ENCODE assay signal across 8 mouse cellular contexts in genomic region chr11:59808170-59808960, GRCm38 (mm10). TPM values are rescaled to one million over a fixed set of nuclear protein-coding genes. Genes with fewer than 3 reads are reported as not detected.
DNase-seq lines count a peak whose midpoint lies in the region; ATAC-seq and TF ChIP-seq lines count a peak whose summit lies in the region.

No protein-coding gene starts in this region.

- H3K4me2 ChIP-seq in lung, embryonic 14.5 days = peak overlapping the region; percentile 91
- peak overlapping the region; percentile 48 for H3K4me2 ChIP-seq in embryonic facial prominence, embryonic 11.5 days (ENCODE audit: low read depth, low read length)
- peak overlapping the region; percentile 96 for H3K4me2 ChIP-seq in intestine, embryonic 14.5 days (ENCODE audit: low read length)
- H3K4me2 ChIP-seq in neural tube, embryonic 14.5 days (ENCODE audit: low read depth, low read length) = peak overlapping the region; percentile 75

- H3K36me3 ChIP-seq in lung, embryonic 14.5 days (ENCODE audit: insufficient read depth) = peaks cover 37% of the 10 kb centered on the region
- no peaks in the 10 kb centered on the region; the same call in none of the 2 replicates for H3K36me3 ChIP-seq in embryonic facial prominence, embryonic 11.5 days (replicated peaks; ENCODE audit: control insufficient read depth, insufficient read depth, low read depth, low read length)
- peaks cover 46% of the 10 kb centered on the region for H3K36me3 ChIP-seq in intestine, embryonic 14.5 days (ENCODE audit: control insufficient read depth, insufficient read depth, low read length)
- H3K36me3 ChIP-seq in neural tube, embryonic 14.5 days (ENCODE audit: control insufficient read depth, insufficient read depth, low read length) = peaks cover 14% of the 10 kb centered on the region; the same call in 1 of the 2 replicates

- H3K4me1 ChIP-seq in lung, embryonic 14.5 days (ENCODE audit: insufficient read depth) = peaks cover 7% of the 10 kb centered on the region; the same call in 1 of the 2 replicates
- 0 out of 2 replicates have a peak, but pooled peaks cover 3% of the 10 kb centered on the region for H3K4me1 ChIP-seq in embryonic facial prominence, embryonic 11.5 days (ENCODE audit: control insufficient read depth, insufficient read depth, low read length)
- peaks cover 7% of the 10 kb centered on the region for H3K4me1 ChIP-seq in intestine, embryonic 14.5 days (replicated peaks; ENCODE audit: control insufficient read depth, insufficient read depth, low read length)
- H3K4me1 ChIP-seq in neural tube, embryonic 14.5 days (ENCODE audit: control insufficient read depth, insufficient read depth, low read length) = peaks cover 9% of the 10 kb centered on the region

- no peak for ATAC-seq in lung, embryonic 14.5 days (ENCODE audit: insufficient read depth)
- no peak for ATAC-seq in embryonic facial prominence, embryonic 11.5 days (replicated peaks; ENCODE audit: insufficient number of reproducible peaks, low FRiP score, low TSS enrichment, low read depth)
- no peak for ATAC-seq in intestine, embryonic 14.5 days (replicated peaks; ENCODE audit: low FRiP score, low TSS enrichment, low read depth)
- ATAC-seq in neural tube, embryonic 14.5 days (ENCODE audit: low read depth) = no peak

- H3K4me3 ChIP-seq in lung, embryonic 14.5 days (ENCODE audit: low read depth, low read length) = peak overlapping the region; percentile 78
- peak overlapping the region; percentile 75 for H3K4me3 ChIP-seq in embryonic facial prominence, embryonic 11.5 days (ENCODE audit: low read depth, low read length)
- peak overlapping the region; percentile 91 for H3K4me3 ChIP-seq in intestine, embryonic 14.5 days (ENCODE audit: low read depth, low read length)
- H3K4me3 ChIP-seq in neural tube, embryonic 14.5 days (ENCODE audit: low read depth, low read length) = peak overlapping the region; percentile 59

- peak; percentile 19; the same call in 1 of the 2 replicates for TF ChIP-seq CTCF in lung, embryonic 14.5 days (IDR thresholded peaks at IDR 0.05; ENCODE audit: low read depth)

- no peaks in the 10 kb centered on the region for H3K9me3 ChIP-seq in lung, embryonic 14.5 days (ENCODE audit: low read depth, low read length)
- H3K9me3 ChIP-seq in embryonic facial prominence, embryonic 11.5 days (replicated peaks; ENCODE audit: control insufficient read depth, low read length) = no peaks in the 10 kb centered on the region
- no peaks in the 10 kb centered on the region for H3K9me3 ChIP-seq in intestine, embryonic 14.5 days (ENCODE audit: control insufficient read depth, low read length)
- no peaks in the 10 kb centered on the region for H3K9me3 ChIP-seq in neural tube, embryonic 14.5 days (ENCODE audit: control insufficient read depth, low read length)

- DNase-seq in lung, embryonic 14.5 days = no peak
- DNase-seq in lung, adult 18-20 months = no peak
- no peak for DNase-seq in embryonic facial prominence, embryonic 11.5 days (ENCODE audit: low spot score)
- no peak for DNase-seq in intestine, embryonic 14.5 days (ENCODE audit: low spot score)
- no peak for DNase-seq in right cerebral cortex, postnatal 4 days
- DNase-seq in cerebellum, adult 9-10 months = no peak
- DNase-seq in left cerebral cortex, postnatal 4 days = no peak

- peak overlapping the region; percentile 97; the same call in 1 of the 2 replicates for H3K9ac ChIP-seq in lung, embryonic 14.5 days
- peak overlapping the region; percentile 3 for H3K9ac ChIP-seq in embryonic facial prominence, embryonic 11.5 days (replicated peaks; ENCODE audit: low read length)
- H3K9ac ChIP-seq in intestine, embryonic 14.5 days (ENCODE audit: low read length) = peak overlapping the region; percentile 97
- peak overlapping the region; percentile 90 for H3K9ac ChIP-seq in neural tube, embryonic 14.5 days (replicated peaks; ENCODE audit: low read depth, low read length)

- WGBS in lung, embryonic 14.5 days = 62% methylated on average over 14 of the region's 14 CpGs
- 65% methylated on average over 14 of the region's 14 CpGs for WGBS in embryonic facial prominence, embryonic 11.5 days
- 72% methylated on average over 14 of the region's 14 CpGs for WGBS in intestine, embryonic 14.5 days
- 68% methylated on average over 14 of the region's 14 CpGs for WGBS in neural tube, embryonic 14.5 days

- peak overlapping the region; percentile 99; the same call in 1 of the 2 replicates for H3K27ac ChIP-seq in lung, embryonic 14.5 days (ENCODE audit: low read depth)
- H3K27ac ChIP-seq in embryonic facial prominence, embryonic 11.5 days (replicated peaks; ENCODE audit: low read depth, low read length) = no peak overlapping the region
- H3K27ac ChIP-seq in intestine, embryonic 14.5 days (ENCODE audit: low read depth) = no peak overlapping the region
- H3K27ac ChIP-seq in neural tube, embryonic 14.5 days (ENCODE audit: low read depth, low read length) = no peak overlapping the region

- H3K27me3 ChIP-seq in lung, embryonic 14.5 days (ENCODE audit: insufficient read depth, low read length) = no peaks in the 10 kb centered on the region
- no peaks in the 10 kb centered on the region for H3K27me3 ChIP-seq in embryonic facial prominence, embryonic 11.5 days (ENCODE audit: control insufficient read depth, insufficient read depth, low read length)
- H3K27me3 ChIP-seq in intestine, embryonic 14.5 days (replicated peaks; ENCODE audit: control insufficient read depth, insufficient read depth, low read length) = no peaks in the 10 kb centered on the region
- no peaks in the 10 kb centered on the region for H3K27me3 ChIP-seq in neural tube, embryonic 14.5 days (ENCODE audit: control insufficient read depth, insufficient read depth, low read length)

- intact Hi-C loops in left cerebral cortex, postnatal 4 days (cut with DNase I) = no loop called here

RNA-seq across cellular contexts. Expression of gene Flcn, which starts 1.5 kb away (rescaled TPM):
- 26.1 and 26.2 TPM in 2 replicates for polyA plus RNA-seq in lung, embryonic 14.5 days (2014; fragmentation: Nextera tagmentation; extraction: Ambion mirVana)
- 23.9 and 26.1 TPM in 2 replicates for polyA plus RNA-seq in embryonic facial prominence, embryonic 11.5 days (2014; fragmentation: Nextera tagmentation; extraction: Ambion mirVana)
- polyA plus RNA-seq in intestine, embryonic 14.5 days (2014; fragmentation: Nextera tagmentation; extraction: Ambion mirVana) = 30.1 and 31.4 TPM in 2 replicates
- polyA plus RNA-seq in neural tube, embryonic 14.5 days (2014; fragmentation: Nextera tagmentation; extraction: Ambion mirVana) = 39.3 and 41.6 TPM in 2 replicates
- total RNA-seq in left cerebral cortex, postnatal 4 days (2021) = 10 to 100 TPM; 33.3 to 36.1 TPM

RNA-seq across cellular contexts. Expression of gene Pld6, which starts 20.9 kb away (rescaled TPM):
- 1.8 and 2.3 TPM in 2 replicates for polyA plus RNA-seq in lung, embryonic 14.5 days (2014; fragmentation: Nextera tagmentation; extraction: Ambion mirVana)
- 1.2 and 1.4 TPM in 2 replicates for polyA plus RNA-seq in embryonic facial prominence, embryonic 11.5 days (2014; fragmentation: Nextera tagmentation; extraction: Ambion mirVana)
- 1.5 and 1.7 TPM in 2 replicates for polyA plus RNA-seq in intestine, embryonic 14.5 days (2014; fragmentation: Nextera tagmentation; extraction: Ambion mirVana)
- 3.6 and 4.4 TPM in 2 replicates for polyA plus RNA-seq in neural tube, embryonic 14.5 days (2014; fragmentation: Nextera tagmentation; extraction: Ambion mirVana)
- total RNA-seq in left cerebral cortex, postnatal 4 days (2021) = 1 to 10 TPM; 3.0 to 3.8 TPM

RNA-seq across cellular contexts. Expression of gene Nt5m, which starts 30.9 kb away (rescaled TPM):
- polyA plus RNA-seq in lung, embryonic 14.5 days (2014; fragmentation: Nextera tagmentation; extraction: Ambion mirVana) = 35.2 and 35.4 TPM in 2 replicates
- polyA plus RNA-seq in embryonic facial prominence, embryonic 11.5 days (2014; fragmentation: Nextera tagmentation; extraction: Ambion mirVana) = 37.1 and 41.0 TPM in 2 replicates
- polyA plus RNA-seq in intestine, embryonic 14.5 days (2014; fragmentation: Nextera tagmentation; extraction: Ambion mirVana) = 33.8 and 35.5 TPM in 2 replicates
- polyA plus RNA-seq in neural tube, embryonic 14.5 days (2014; fragmentation: Nextera tagmentation; extraction: Ambion mirVana) = 69.6 and 80.7 TPM in 2 replicates
- 10 to 100 TPM; 43.6 to 45.0 TPM for total RNA-seq in left cerebral cortex, postnatal 4 days (2021)

RNA-seq across cellular contexts. Expression of gene Cops3, which starts 31.3 kb away (rescaled TPM):
- 224 and 228 TPM in 2 replicates for polyA plus RNA-seq in lung, embryonic 14.5 days (2014; fragmentation: Nextera tagmentation; extraction: Ambion mirVana)
- polyA plus RNA-seq in embryonic facial prominence, embryonic 11.5 days (2014; fragmentation: Nextera tagmentation; extraction: Ambion mirVana) = 238 and 239 TPM in 2 replicates
- polyA plus RNA-seq in intestine, embryonic 14.5 days (2014; fragmentation: Nextera tagmentation; extraction: Ambion mirVana) = 206 and 211 TPM in 2 replicates
- polyA plus RNA-seq in neural tube, embryonic 14.5 days (2014; fragmentation: Nextera tagmentation; extraction: Ambion mirVana) = 211 and 212 TPM in 2 replicates
- 10 to 100 TPM; 83.2 to 87.3 TPM for total RNA-seq in left cerebral cortex, postnatal 4 days (2021)

Comparison
In these comparisons a context has a peak if more than half of its experiments do, and no peak if none do; other contexts are left out.
1. H3K9ac ChIP-seq: peak in every context shown above with its lines; median percentile 97 in lung, embryonic 14.5 days; 97 in intestine, embryonic 14.5 days; 90 in neural tube, embryonic 14.5 days; 3 in embryonic facial prominence, embryonic 11.5 days.